Mouse (Mus musculus): ENCODE results near the gene Kdm6b. TPM values are rescaled to one million over a fixed set of nuclear protein-coding genes. Genes with fewer than 3 reads are reported as not detected.

Gene Kdm6b
- polyA plus RNA-seq, 1 experiment from 2014 or later = 23.2 TPM

DNA sequence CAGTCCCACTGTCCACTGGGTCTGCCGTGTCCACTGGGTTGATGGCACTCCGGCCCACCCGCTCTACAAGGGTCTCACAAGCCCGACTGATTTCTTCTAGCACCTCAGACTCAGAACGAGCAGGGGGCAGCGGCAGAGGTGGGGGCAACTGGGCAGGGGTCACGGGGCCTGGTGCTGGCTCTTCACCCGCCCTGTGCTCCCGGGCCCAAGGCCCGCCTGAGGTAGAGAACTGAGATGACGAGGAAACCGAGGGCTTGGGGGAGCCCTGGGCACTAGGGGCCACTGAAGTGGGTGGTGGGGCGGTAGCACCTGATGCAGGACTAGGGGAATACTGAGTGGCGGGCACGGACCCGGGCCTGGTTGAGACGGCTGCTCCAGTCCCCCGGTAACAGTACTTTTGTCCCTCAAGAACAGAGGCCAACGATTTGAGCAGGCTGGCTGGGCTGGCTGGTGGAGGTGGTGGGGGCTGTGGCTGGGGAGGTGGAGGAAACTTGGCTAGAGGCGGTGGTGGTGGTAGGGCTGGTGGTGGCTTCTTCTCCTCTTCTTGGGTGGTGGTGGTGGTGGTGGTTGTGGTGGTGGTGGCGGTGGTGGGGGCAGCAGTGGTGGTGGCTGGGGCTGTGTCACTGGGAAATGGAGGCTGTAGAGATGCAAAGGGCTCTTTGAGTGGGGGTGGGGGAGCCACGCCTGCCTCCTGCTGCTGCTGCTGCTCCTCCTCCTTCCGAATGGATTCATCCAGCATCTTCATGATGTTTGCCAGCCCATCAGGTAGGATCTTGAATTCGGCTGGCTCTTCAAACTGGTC, 8.7 kb downstream of the Kdm6b start:
- ATAC-seq (replicated peaks; ENCODE audit: low FRiP score, low read depth) = no peak

DNA sequence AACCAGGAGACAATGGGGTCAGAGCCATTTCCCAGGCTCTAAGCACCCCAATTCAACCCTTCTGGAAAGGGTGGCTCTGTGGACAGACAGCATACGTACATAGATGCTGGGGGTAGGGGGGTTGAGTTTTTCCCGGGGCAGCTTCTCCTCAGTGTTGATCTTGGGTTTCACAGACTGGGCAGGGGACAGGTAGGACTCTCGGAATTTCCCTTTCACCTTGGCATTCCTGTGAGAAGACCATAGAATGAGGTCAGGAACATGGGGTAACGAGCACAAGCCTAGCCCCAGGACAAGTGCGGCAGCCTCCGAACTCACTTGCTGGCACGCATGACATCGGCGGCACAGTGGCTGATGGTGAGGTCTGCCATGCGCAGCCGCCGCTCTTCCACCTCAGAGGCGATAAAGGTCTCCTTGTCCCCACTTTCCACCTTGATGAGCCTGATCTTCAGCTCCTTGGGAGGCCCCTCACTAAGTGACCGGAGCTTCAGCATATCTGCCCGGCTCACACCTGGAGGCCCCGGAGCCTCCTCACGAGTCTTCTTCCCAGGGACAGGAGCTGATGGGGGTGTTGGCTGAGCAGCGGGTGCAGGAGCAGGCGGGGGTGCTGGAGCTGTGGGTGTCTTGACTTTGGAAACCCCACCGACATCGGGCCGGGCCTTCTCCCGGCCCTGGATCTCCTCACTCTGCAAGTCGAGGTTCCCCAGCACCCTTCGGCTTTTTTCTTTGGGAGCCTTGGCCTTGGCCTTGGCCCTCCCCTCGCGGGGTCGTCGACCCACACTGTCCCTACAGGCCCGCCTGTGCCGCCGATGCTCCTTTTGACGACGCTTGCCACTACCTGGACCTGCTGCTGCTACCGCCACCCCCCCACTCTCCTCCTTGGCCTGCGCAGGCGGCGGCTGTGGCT, 9.5 kb downstream of the Kdm6b start:
- WGBS = 89% methylated on average over 38 of the region's 38 CpGs
- Histone ChIP-seq H3K36me3 (ENCODE audit: insufficient read depth, low read length) (peaks cover 74% of the 10 kb centered on the region), H3K4me1 (replicated peaks; ENCODE audit: insufficient read depth, low read length) (peaks cover 9% of the 10 kb centered on the region), H3K4me2 (ENCODE audit: low read length) (no peak overlapping the region), H3K27me3 (ENCODE audit: insufficient read depth, low read length) (no peaks in the 10 kb centered on the region), H3K9ac (ENCODE audit: low read depth, low read length) (no peak overlapping the region), H3K27ac (no peak overlapping the region), H3K9me3 (replicated peaks; ENCODE audit: low read length) (no peaks in the 10 kb centered on the region), H3K4me3 (replicated peaks; ENCODE audit: low read depth, low read length) (no peak overlapping the region)
- no peak for TF ChIP-seq CTCF (IDR thresholded peaks at IDR 0.05; ENCODE audit: low read depth)
- DNase-seq (ENCODE audit: low spot score) (no peak), ATAC-seq (replicated peaks; ENCODE audit: low FRiP score, low read depth) (no peak)

More for the DNA sequence above, 8.7 kb downstream of the Kdm6b start:
- DNase-seq (ENCODE audit: low spot score) = no peak
- no peaks in the 10 kb centered on the region for H3K27me3 ChIP-seq (ENCODE audit: insufficient read depth, low read length)
- no peak overlapping the region for H3K4me3 ChIP-seq (replicated peaks; ENCODE audit: low read depth, low read length)
- H3K9ac ChIP-seq (ENCODE audit: low read depth, low read length) = no peak overlapping the region
- peaks cover 9% of the 10 kb centered on the region for H3K4me1 ChIP-seq (replicated peaks; ENCODE audit: insufficient read depth, low read length)
- WGBS = 92% methylated on average over 22 of the region's 24 CpGs
- TF ChIP-seq CTCF (IDR thresholded peaks at IDR 0.05; ENCODE audit: low read depth) = no peak
- no peaks in the 10 kb centered on the region for H3K9me3 ChIP-seq (replicated peaks; ENCODE audit: low read length)
- no peak overlapping the region for H3K27ac ChIP-seq
- H3K4me2 ChIP-seq (ENCODE audit: low read length) = no peak overlapping the region
- peaks cover 72% of the 10 kb centered on the region for H3K36me3 ChIP-seq (ENCODE audit: insufficient read depth, low read length)

DNA sequence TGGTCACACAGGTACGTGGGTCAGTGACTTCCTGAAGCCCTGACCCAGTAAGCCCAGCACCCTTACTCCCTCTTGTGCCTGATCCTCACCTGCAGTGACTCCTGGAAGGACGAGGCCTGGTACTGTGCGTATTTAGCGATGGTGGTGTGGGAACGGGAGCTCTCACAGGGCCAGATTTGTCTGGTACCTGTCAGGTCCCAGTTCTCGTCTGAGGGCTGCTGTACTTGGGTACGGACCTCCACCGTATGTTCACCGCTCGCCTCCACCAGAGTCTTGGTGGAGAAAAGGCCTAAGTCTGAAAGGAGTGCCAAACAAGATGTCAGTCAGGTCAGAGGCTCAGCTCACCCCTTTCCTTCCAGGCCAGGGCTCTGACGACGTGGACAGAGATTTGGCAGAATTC, 11.5 kb downstream of the Kdm6b start:
- H3K4me1 ChIP-seq (replicated peaks; ENCODE audit: insufficient read depth, low read length) = peaks cover 7% of the 10 kb centered on the region; the same call in 1 of the 2 replicates
- no peaks in the 10 kb centered on the region for H3K9me3 ChIP-seq (replicated peaks; ENCODE audit: low read length)
- no peak overlapping the region for H3K27ac ChIP-seq
- H3K4me2 ChIP-seq (ENCODE audit: low read length) = no peak overlapping the region
- TF ChIP-seq CTCF (IDR thresholded peaks at IDR 0.05; ENCODE audit: low read depth) = no peak
- 82% methylated on average over 12 of the region's 12 CpGs for WGBS
- H3K27me3 ChIP-seq (ENCODE audit: insufficient read depth, low read length) = no peaks in the 10 kb centered on the region
- DNase-seq (ENCODE audit: low spot score) (no peak), ATAC-seq (replicated peaks; ENCODE audit: low FRiP score, low read depth) (no peak)
- H3K4me3 ChIP-seq (replicated peaks; ENCODE audit: low read depth, low read length) = no peak overlapping the region
- H3K36me3 ChIP-seq (ENCODE audit: insufficient read depth, low read length) = peaks cover 63% of the 10 kb centered on the region
- no peak overlapping the region for H3K9ac ChIP-seq (ENCODE audit: low read depth, low read length)

DNA sequence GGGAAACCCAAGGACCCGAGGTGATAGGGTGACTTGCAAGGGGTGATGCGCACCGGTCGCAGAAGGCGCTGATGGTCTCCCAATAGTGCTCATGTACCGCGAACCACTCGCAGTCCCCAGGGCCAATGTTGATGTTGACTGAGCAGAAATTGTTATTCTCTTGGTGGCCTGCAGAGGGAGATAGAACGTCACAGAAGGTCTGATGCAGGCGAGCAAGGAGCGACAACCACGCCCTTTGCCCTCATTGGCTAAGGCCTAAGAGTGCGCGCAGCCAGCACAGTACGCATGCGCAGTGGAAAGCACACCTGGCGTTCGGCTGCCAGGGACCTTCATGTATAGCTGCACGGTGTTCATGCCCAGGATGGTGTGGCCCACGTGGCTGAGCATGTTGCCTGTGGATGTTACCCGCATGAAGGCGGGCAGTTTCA, 12.3 kb downstream of the Kdm6b start:
- peaks cover 12% of the 10 kb centered on the region; the same call in 1 of the 2 replicates for H3K4me1 ChIP-seq (replicated peaks; ENCODE audit: insufficient read depth, low read length)

DNA sequence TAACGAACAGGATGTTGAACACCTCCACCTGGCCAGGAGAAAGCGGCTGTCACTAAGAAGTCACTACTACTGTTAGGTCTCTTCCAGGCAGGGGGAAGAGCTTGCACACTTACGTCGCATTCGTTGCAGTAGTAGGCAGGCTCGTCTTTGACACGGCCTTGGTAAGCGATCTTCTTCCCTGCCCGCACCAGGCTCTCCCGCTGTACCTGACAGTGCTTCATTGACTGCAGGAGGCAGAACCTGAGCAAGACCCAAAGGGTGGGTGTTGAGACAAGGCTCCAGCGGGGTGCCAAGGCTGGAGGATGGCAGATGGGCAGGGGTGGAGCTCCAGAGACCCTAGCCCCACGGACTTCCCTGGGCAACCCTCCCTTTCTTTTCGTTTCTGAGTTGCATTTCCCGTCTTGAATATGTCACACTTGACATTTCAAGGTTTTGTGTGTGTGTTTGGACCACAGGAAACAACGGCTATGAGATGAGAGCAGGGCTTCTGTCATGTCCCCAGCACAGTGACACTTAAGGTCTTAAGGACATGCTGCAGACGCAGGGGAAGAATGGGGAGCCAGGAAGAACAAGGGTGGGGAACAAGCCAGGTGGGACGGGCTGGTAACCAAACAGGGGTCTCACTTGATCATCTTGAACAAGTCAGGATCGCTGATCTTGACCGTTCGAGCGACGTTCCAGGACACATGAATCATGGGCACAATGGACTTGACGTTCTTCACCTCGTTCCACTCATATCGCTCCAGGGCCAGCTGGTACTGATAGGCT, 13.2 kb downstream of the Kdm6b start:
- DNase-seq (ENCODE audit: low spot score) (no peak), ATAC-seq (replicated peaks; ENCODE audit: low FRiP score, low read depth) (no peak)
- Histone ChIP-seq H3K36me3 (ENCODE audit: insufficient read depth, low read length) (peaks cover 46% of the 10 kb centered on the region), H3K27ac (no peak overlapping the region), H3K9me3 (replicated peaks; ENCODE audit: low read length) (no peaks in the 10 kb centered on the region), H3K4me3 (replicated peaks; ENCODE audit: low read depth, low read length) (no peak overlapping the region), H3K4me1 (replicated peaks; ENCODE audit: insufficient read depth, low read length) (peaks cover 13% of the 10 kb centered on the region; the same call in 1 of the 2 replicates), H3K4me2 (ENCODE audit: low read length) (peak overlapping the region; percentile 32; the same call in 1 of the 2 replicates), H3K27me3 (ENCODE audit: insufficient read depth, low read length) (no peaks in the 10 kb centered on the region), H3K9ac (ENCODE audit: low read depth, low read length) (no peak overlapping the region)
- WGBS = 78% methylated on average over 25 of the region's 25 CpGs
- no peak for TF ChIP-seq CTCF (IDR thresholded peaks at IDR 0.05; ENCODE audit: low read depth)

More for the DNA sequence above, 12.3 kb downstream of the Kdm6b start:
- no peaks in the 10 kb centered on the region for H3K27me3 ChIP-seq (ENCODE audit: insufficient read depth, low read length)
- peak; percentile 98 for DNase-seq (ENCODE audit: low spot score)
- 19% methylated on average over 22 of the region's 22 CpGs for WGBS
- H3K9ac ChIP-seq (ENCODE audit: low read depth, low read length) = no peak overlapping the region
- no peak overlapping the region for H3K27ac ChIP-seq
- peaks cover 56% of the 10 kb centered on the region for H3K36me3 ChIP-seq (ENCODE audit: insufficient read depth, low read length)
- no peaks in the 10 kb centered on the region for H3K9me3 ChIP-seq (replicated peaks; ENCODE audit: low read length)
- no peak overlapping the region for H3K4me3 ChIP-seq (replicated peaks; ENCODE audit: low read depth, low read length)
- peak; percentile 96 for TF ChIP-seq CTCF (IDR thresholded peaks at IDR 0.05; ENCODE audit: low read depth)
- H3K4me2 ChIP-seq (ENCODE audit: low read length) = no peak overlapping the region
- ATAC-seq (replicated peaks; ENCODE audit: low FRiP score, low read depth) = peak; percentile 67
